Mouse (Mus musculus) bone marrow, adult 2 months (tissue): ENCODE measurements around the gene Slc25a5. TPM values are rescaled to one million over a fixed set of nuclear protein-coding genes. Genes with fewer than 3 reads are reported as not detected.
"Not testable (repeated sequence)": the region's sequence is repeated elsewhere in the genome, so short reads cannot be mapped to it uniquely, and the experiment has no call there.

Experiments used
- H3K27ac ChIP-seq: fragments of 200-500 bp; 2 replicates; pipeline ENCODE4 v1.5.1; 2012; ENCODE audit warnings: low read depth, mild to moderate bottlenecking, control low read depth, inconsistent platforms, low read length; ENCODE audit not compliant: control insufficient read depth, poor library complexity, insufficient read depth
- H3K4me1 ChIP-seq: fragments of 200-500 bp; 2 replicates; pipeline ENCODE4 v1.6.1; 2011; ENCODE audit warnings: low read length; ENCODE audit not compliant: control insufficient read depth, insufficient read depth
- H3K4me3 ChIP-seq: fragments of 200-500 bp; replicated peaks from 2 replicates; pipeline ENCODE3; 2011; ENCODE audit warnings: mild to moderate bottlenecking, low read depth, low read length, control low read depth; ENCODE audit not compliant: control insufficient read depth
- CTCF ChIP-seq: fragments of 200-500 bp; IDR thresholded peaks from 2 replicates; pipeline ENCODE4 v1.5.1; 2011; ENCODE audit warnings: low read length, control low read depth; ENCODE audit not compliant: control insufficient read depth, insufficient read depth
- POLR2A ChIP-seq: fragments of 200-500 bp; IDR thresholded peaks from 2 replicates; pipeline ENCODE4 v1.6.1; 2011; ENCODE audit warnings: low read depth, mild to moderate bottlenecking, control low read depth, low read length, borderline replicate concordance; ENCODE audit not compliant: control insufficient read depth
- WGBS: fragments of 180-500 bp; shearing (Covaris S2); methylation state at CpG from one replicate; pipeline ENCODE4 v1.1.7; 2018; 5-methylcytosine and 5-hydroxymethylcytosine counted together
- polyA plus RNA-seq: library from polyadenylated mRNA; stranded (reverse); fragments of >200 nt; gene quantifications from 2 replicates; pipeline ENCODE4 v1.2.4, GENCODE M21; 2011; ENCODE audit warnings: low replicate concordance; ENCODE audit not compliant: missing spikeins, insufficient read depth, insufficient read length

Gene Slc25a5
- polyA plus RNA-seq, 1 experiment: 183 TPM

- WGBS: 75% methylated on average over 4 of the region's 4 CpGs
- Histone ChIP-seq H3K27ac (no peak overlapping the region), H3K4me3 (no peak overlapping the region), H3K4me1 (no peaks in the 10 kb centered on the region)
- TF ChIP-seq CTCF (no peak), POLR2A (no peak)
Measured at GRCm38 (mm10) chrX:36777694-36778093, 17.8 kb upstream of the Slc25a5 start.

DNA sequence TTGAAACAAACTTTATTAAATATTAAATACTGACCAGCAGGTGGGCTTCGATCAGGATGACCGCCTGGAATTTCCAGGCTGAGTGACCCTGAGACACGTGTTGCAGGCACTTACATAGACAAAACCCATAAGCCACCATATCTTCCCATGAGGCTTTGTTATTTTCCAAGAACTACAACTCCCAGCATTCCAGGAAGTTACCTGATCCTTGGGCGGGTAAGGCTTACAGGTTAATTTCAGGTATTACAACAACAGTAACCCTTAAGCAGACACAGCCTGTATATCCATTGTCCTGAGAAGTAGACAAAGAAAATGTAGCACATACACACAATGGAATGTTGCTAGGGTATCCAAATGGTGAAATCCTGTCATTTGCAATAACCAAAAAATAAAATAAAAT, 6.1 kb upstream of the Slc25a5 start:
- 76% methylated on average over 4 of the region's 4 CpGs for WGBS
- Histone ChIP-seq H3K4me1 (no peaks in the 10 kb centered on the region), H3K4me3 (no peak overlapping the region), H3K27ac (no peak overlapping the region)
- TF ChIP-seq POLR2A (no peak), CTCF (no peak)

- Histone ChIP-seq H3K27ac (no peak overlapping the region), H3K4me1 (no peaks in the 10 kb centered on the region; the same call in 1 of the 2 replicates), H3K4me3 (no peak overlapping the region)
- TF ChIP-seq POLR2A: no peak
- TF ChIP-seq CTCF: no peak
- 91% methylated on average over 5 of the region's 5 CpGs for WGBS
Measured at GRCm38 (mm10) chrX:36794571-36794970, 880 bp upstream of the Slc25a5 start.

GRCm38 (mm10) chrX:36796163-36796581, 721 bp downstream of the Slc25a5 start:
- H3K4me1 ChIP-seq: no peaks in the 10 kb centered on the region; the same call in 1 of the 2 replicates

DNA sequence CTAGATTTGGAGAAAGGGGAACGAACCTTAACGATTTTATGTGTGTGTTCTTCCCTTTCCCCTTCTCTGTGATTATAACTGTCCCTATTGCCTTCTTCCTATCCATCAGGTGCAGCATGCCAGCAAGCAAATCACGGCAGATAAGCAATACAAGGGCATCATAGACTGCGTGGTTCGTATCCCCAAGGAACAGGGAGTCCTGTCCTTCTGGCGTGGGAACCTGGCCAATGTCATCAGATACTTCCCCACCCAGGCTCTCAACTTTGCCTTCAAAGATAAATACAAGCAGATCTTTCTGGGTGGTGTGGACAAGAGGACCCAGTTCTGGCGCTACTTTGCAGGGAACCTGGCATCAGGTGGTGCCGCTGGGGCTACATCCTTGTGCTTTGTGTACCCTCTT, 1.3 kb downstream of the Slc25a5 start:
- peak overlapping the region; percentile 34 for H3K4me3 ChIP-seq
- H3K4me1 ChIP-seq, H3K27ac ChIP-seq: not testable (repeated sequence)
- 44% methylated on average over 8 of the region's 8 CpGs for WGBS

More at GRCm38 (mm10) chrX:36796163-36796581, 721 bp downstream of the Slc25a5 start:
- H3K27ac ChIP-seq: peak overlapping the region; percentile 95
- H3K4me3 ChIP-seq: peak overlapping the region; percentile 91
- 8% methylated on average over 38 of the region's 41 CpGs for WGBS
- TF ChIP-seq POLR2A (peak; percentile 36; the same call in 1 of the 2 replicates), CTCF (peak; percentile 63)

GRCm38 (mm10) chrX:36799131-36799879, 3.9 kb downstream of the Slc25a5 start:
- TF ChIP-seq POLR2A (no peak), CTCF (no peak)
- Histone ChIP-seq H3K27ac (no peak overlapping the region), H3K4me1 (no peaks in the 10 kb centered on the region; the same call in 1 of the 2 replicates), H3K4me3 (no peak overlapping the region)
- WGBS: 61% methylated on average over 6 of the region's 6 CpGs

- TF ChIP-seq POLR2A: no peak
- no peak for TF ChIP-seq CTCF
- Histone ChIP-seq H3K4me1 (no peaks in the 10 kb centered on the region; the same call in 1 of the 2 replicates), H3K4me3 (no peak overlapping the region), H3K27ac (no peak overlapping the region; the same call in 1 of the 2 replicates)
- WGBS: 19% methylated on average over 5 of the region's 5 CpGs
Measured at GRCm38 (mm10) chrX:36803189-36803588, 7.7 kb downstream of the Slc25a5 start.

- H3K27ac ChIP-seq: no peak overlapping the region
- no peaks in the 10 kb centered on the region; the same call in 1 of the 2 replicates for H3K4me1 ChIP-seq
- TF ChIP-seq CTCF (no peak), POLR2A (no peak)
- WGBS: 35% methylated on average over 5 of the region's 5 CpGs
- no peak overlapping the region for H3K4me3 ChIP-seq
Measured at GRCm38 (mm10) chrX:36804196-36804595, 8.7 kb downstream of the Slc25a5 start.
